Mouse (Mus musculus) CD8-positive naive resting alpha-beta T cell, adult 57 days (primary cell): ENCODE data around the gene Ctcf. TPM values are rescaled to one million over a fixed set of nuclear protein-coding genes. Genes with fewer than 3 reads are reported as not detected.

Experiments used
- total RNA-seq: library from RNA; stranded (reverse); gene quantifications from one replicate; pipeline ENCODE4 v1.2.4, GENCODE M21; 2023

Ctcf gene
- 148 TPM for total RNA-seq

GRCm38 (mm10) chr8:105636018-105636962 is at the start of gene Ctcf:
Gene Ctcf (plus strand): TSS chr8:105636568.

GRCm38 (mm10) chr8:105604804-105605381 is 31.5 kb upstream of the Ctcf start, which contains the start of gene Ripor1:
Gene Ripor1 (plus strand): TSS chr8:105605255.

GRCm38 (mm10) chr8:105636963-105637510 is 669 bp downstream of the Ctcf start, which contains the start of gene Agrp:
Gene Agrp (minus strand): TSS chr8:105637393.

GRCm38 (mm10) chr8:105685796-105686308 is 49.5 kb downstream of the Ctcf start, which contains the start of gene Carmil2:
Gene Carmil2 (plus strand): TSS chr8:105686274.

GRCm38 (mm10) chr8:105700966-105701824 is 64.8 kb downstream of the Ctcf start, which contains the start of the genes Acd and Pard6a:
Gene Acd (minus strand): TSS chr8:105701102.
Gene Pard6a (plus strand): TSS chr8:105701148.

GRCm38 (mm10) chr8:105707498-105708403 is 71.4 kb downstream of the Ctcf start, which contains the start of the genes 4933405L10Rik and Enkd1:
Gene 4933405L10Rik (plus strand): TSS chr8:105707655.
Gene Enkd1 (minus strand): TSS chr8:105708210.

Other genes starting within 250 kb of the Ctcf start
- not detected for gene Kctd19, start 223.1 kb upstream of the Ctcf start, total RNA-seq
- gene Lrrc36, start 223.0 kb upstream of the Ctcf start, total RNA-seq: not detected
- 1.3 TPM for gene Tppp3, start 165.0 kb upstream of the Ctcf start, total RNA-seq
- gene Zdhhc1, start 139.7 kb upstream of the Ctcf start, total RNA-seq: 5.8 TPM
- not detected for gene Hsd11b2, start 117.8 kb upstream of the Ctcf start, total RNA-seq
- 51.3 TPM for gene Atp6v0d1, start 70.5 kb upstream of the Ctcf start, total RNA-seq
- gene Ripor1, start 31.3 kb upstream of the Ctcf start, total RNA-seq: 18.9 TPM
- not detected for gene Agrp, start 825 bp downstream of the Ctcf start, total RNA-seq
- 126 TPM for gene Carmil2, start 49.7 kb downstream of the Ctcf start, total RNA-seq
- gene Acd, start 64.5 kb downstream of the Ctcf start, total RNA-seq: 52.6 TPM
- 10.6 TPM for gene Pard6a, start 64.6 kb downstream of the Ctcf start, total RNA-seq
- gene 4933405L10Rik, start 71.1 kb downstream of the Ctcf start, total RNA-seq: not detected
- gene Enkd1, start 71.6 kb downstream of the Ctcf start, total RNA-seq: 2.9 TPM
- 6.0 TPM for gene Gfod2, start 122.1 kb downstream of the Ctcf start, total RNA-seq
- gene Ranbp10, start 190.8 kb downstream of the Ctcf start, total RNA-seq: 44.5 TPM
- gene Tsnaxip1, start 191.2 kb downstream of the Ctcf start, total RNA-seq: 0.24 TPM
- 18.6 TPM for gene Cenpt, start 216.7 kb downstream of the Ctcf start, total RNA-seq
- 18.5 TPM for gene Thap11, start 218.6 kb downstream of the Ctcf start, total RNA-seq
- gene Nutf2, start 224.0 kb downstream of the Ctcf start, total RNA-seq: 18.0 TPM
- 87.4 TPM for gene Edc4, start 244.3 kb downstream of the Ctcf start, total RNA-seq